Mouse (Mus musculus): ENCODE measurements around the gene Sergef. TPM values are rescaled to one million over a fixed set of nuclear protein-coding genes. Genes with fewer than 3 reads are reported as not detected.
A peak's percentile ranks its signal among the peaks of the same experiment; 100 is the strongest.

Gene Sergef
- polyA plus RNA-seq, 1 experiment from 2014 or later = 12.3 TPM

- H3K9ac ChIP-seq (ENCODE audit: low read depth, low read length) = no peak overlapping the region
- 0 out of 2 replicates have a peak, but pooled peaks cover 5% of the 10 kb centered on the region for H3K4me1 ChIP-seq (ENCODE audit: control insufficient read depth, insufficient read depth, low read length)
- H3K4me2 ChIP-seq (ENCODE audit: low read depth, low read length) = no peak overlapping the region
- H3K9me3 ChIP-seq (ENCODE audit: control insufficient read depth, low read length) = no peaks in the 10 kb centered on the region
- no peaks in the 10 kb centered on the region for H3K27me3 ChIP-seq (replicated peaks; ENCODE audit: control insufficient read depth, insufficient read depth, low read length)
- DNase-seq (ENCODE audit: low spot score) (peak; percentile 10), ATAC-seq (ENCODE audit: low read depth) (no peak)
- no peak overlapping the region for H3K27ac ChIP-seq (replicated peaks; ENCODE audit: low read depth, low read length)
- no peak overlapping the region for H3K4me3 ChIP-seq (ENCODE audit: low read depth, low read length)
- H3K36me3 ChIP-seq (ENCODE audit: control insufficient read depth, insufficient read depth, low read length) = no peaks in the 10 kb centered on the region
- 51% methylated on average over 16 of the region's 20 CpGs for WGBS
Observed at GRCm38 (mm10) chr7:46551935-46552752, 87.5 kb downstream of the Sergef start.

DNA sequence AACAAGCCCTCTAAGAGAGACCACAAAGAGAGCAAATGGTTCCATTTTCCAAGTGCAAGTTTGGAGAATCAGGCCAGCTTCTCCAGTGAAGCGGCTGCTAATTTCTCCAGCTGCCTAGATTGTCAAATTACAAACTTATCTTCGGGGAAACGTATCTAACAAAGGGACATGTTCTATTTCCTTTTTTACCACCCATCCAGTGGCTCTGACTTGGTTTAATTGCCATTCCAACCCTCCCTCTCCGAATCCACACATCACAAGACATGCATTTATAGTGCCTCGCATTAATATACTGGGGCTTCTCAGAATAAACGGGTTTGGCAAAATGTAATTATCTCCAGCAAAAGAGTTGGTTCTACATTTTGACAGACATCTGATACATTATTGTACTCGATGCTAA, 88.4 kb downstream of the Sergef start:
- ATAC-seq (ENCODE audit: low read depth) (no peak), DNase-seq (ENCODE audit: low spot score) (no peak)
- H3K4me2 ChIP-seq (ENCODE audit: low read depth, low read length) = no peak overlapping the region
- no peak overlapping the region for H3K9ac ChIP-seq (ENCODE audit: low read depth, low read length)
- no peaks in the 10 kb centered on the region for H3K36me3 ChIP-seq (ENCODE audit: control insufficient read depth, insufficient read depth, low read length)
- 0 out of 2 replicates have a peak, but pooled peaks cover 5% of the 10 kb centered on the region for H3K4me1 ChIP-seq (ENCODE audit: control insufficient read depth, insufficient read depth, low read length)
- WGBS = 81% methylated on average over 7 of the region's 7 CpGs
- no peaks in the 10 kb centered on the region for H3K9me3 ChIP-seq (ENCODE audit: control insufficient read depth, low read length)
- H3K4me3 ChIP-seq (ENCODE audit: low read depth, low read length) = no peak overlapping the region
- H3K27ac ChIP-seq (replicated peaks; ENCODE audit: low read depth, low read length) = no peak overlapping the region
- H3K27me3 ChIP-seq (replicated peaks; ENCODE audit: control insufficient read depth, insufficient read depth, low read length) = no peaks in the 10 kb centered on the region

- 72% methylated on average over 3 of the region's 3 CpGs for WGBS
- H3K4me1 ChIP-seq (ENCODE audit: control insufficient read depth, insufficient read depth, low read length) = 0 out of 2 replicates have a peak, but pooled peaks cover 5% of the 10 kb centered on the region
Observed at GRCm38 (mm10) chr7:46548124-46548523, 91.5 kb downstream of the Sergef start.

GRCm38 (mm10) chr7:46547642-46548041, 92.0 kb downstream of the Sergef start:
- H3K9ac ChIP-seq (ENCODE audit: low read depth, low read length) = no peak overlapping the region
- H3K27me3 ChIP-seq (replicated peaks; ENCODE audit: control insufficient read depth, insufficient read depth, low read length) = no peaks in the 10 kb centered on the region
- DNase-seq (ENCODE audit: low spot score) (no peak), ATAC-seq (ENCODE audit: low read depth) (no peak)
- H3K4me3 ChIP-seq (ENCODE audit: low read depth, low read length) = no peak overlapping the region
- no peak overlapping the region for H3K27ac ChIP-seq (replicated peaks; ENCODE audit: low read depth, low read length)
- no peak overlapping the region for H3K4me2 ChIP-seq (ENCODE audit: low read depth, low read length)
- H3K4me1 ChIP-seq (ENCODE audit: control insufficient read depth, insufficient read depth, low read length) = 0 out of 2 replicates have a peak, but pooled peaks cover 5% of the 10 kb centered on the region
- WGBS = 82% methylated on average over 3 of the region's 3 CpGs
- no peaks in the 10 kb centered on the region for H3K36me3 ChIP-seq (ENCODE audit: control insufficient read depth, insufficient read depth, low read length)
- H3K9me3 ChIP-seq (ENCODE audit: control insufficient read depth, low read length) = no peaks in the 10 kb centered on the region

More at GRCm38 (mm10) chr7:46548124-46548523, 91.5 kb downstream of the Sergef start:
- H3K4me3 ChIP-seq (ENCODE audit: low read depth, low read length) = no peak overlapping the region
- H3K36me3 ChIP-seq (ENCODE audit: control insufficient read depth, insufficient read depth, low read length) = no peaks in the 10 kb centered on the region
- no peak for ATAC-seq (ENCODE audit: low read depth)
- no peaks in the 10 kb centered on the region for H3K9me3 ChIP-seq (ENCODE audit: control insufficient read depth, low read length)
- no peak for DNase-seq (ENCODE audit: low spot score)
- no peak overlapping the region for H3K4me2 ChIP-seq (ENCODE audit: low read depth, low read length)
- no peaks in the 10 kb centered on the region for H3K27me3 ChIP-seq (replicated peaks; ENCODE audit: control insufficient read depth, insufficient read depth, low read length)
- no peak overlapping the region for H3K27ac ChIP-seq (replicated peaks; ENCODE audit: low read depth, low read length)
- no peak overlapping the region for H3K9ac ChIP-seq (ENCODE audit: low read depth, low read length)

- no peaks in the 10 kb centered on the region for H3K9me3 ChIP-seq (ENCODE audit: control insufficient read depth, low read length)
- 50% methylated on average over 4 of the region's 4 CpGs for whole genome bisulfite sequencing
- H3K36me3 ChIP-seq (ENCODE audit: control insufficient read depth, insufficient read depth, low read length) = no peaks in the 10 kb centered on the region
- no peak overlapping the region for H3K9ac ChIP-seq (ENCODE audit: low read depth, low read length)
- no peaks in the 10 kb centered on the region for H3K4me1 ChIP-seq (ENCODE audit: control insufficient read depth, insufficient read depth, low read length)
- no peak overlapping the region for H3K4me3 ChIP-seq (ENCODE audit: low read depth, low read length)
- ATAC-seq (ENCODE audit: low read depth) (no peak), DNase-seq (ENCODE audit: low spot score) (no peak)
- H3K27me3 ChIP-seq (replicated peaks; ENCODE audit: control insufficient read depth, insufficient read depth, low read length) = no peaks in the 10 kb centered on the region
- H3K4me2 ChIP-seq (ENCODE audit: low read depth, low read length) = no peak overlapping the region
- no peak overlapping the region for H3K27ac ChIP-seq (replicated peaks; ENCODE audit: low read depth, low read length)
Observed at GRCm38 (mm10) chr7:46546539-46546938, 93.1 kb downstream of the Sergef start.

GRCm38 (mm10) chr7:46544195-46544641, 95.4 kb downstream of the Sergef start:
- 71% methylated on average over 12 of the region's 12 CpGs for WGBS
- no peak overlapping the region for H3K4me2 ChIP-seq (ENCODE audit: low read depth, low read length)
- H3K9me3 ChIP-seq (ENCODE audit: control insufficient read depth, low read length) = no peaks in the 10 kb centered on the region
- H3K27me3 ChIP-seq (replicated peaks; ENCODE audit: control insufficient read depth, insufficient read depth, low read length) = no peaks in the 10 kb centered on the region
- DNase-seq (ENCODE audit: low spot score) (peak; percentile 64), ATAC-seq (ENCODE audit: low read depth) (peak; percentile 89; the same call in 1 of the 2 replicates)
- H3K27ac ChIP-seq (replicated peaks; ENCODE audit: low read depth, low read length) = no peak overlapping the region
- no peak overlapping the region for H3K4me3 ChIP-seq (ENCODE audit: low read depth, low read length)
- no peak overlapping the region for H3K9ac ChIP-seq (ENCODE audit: low read depth, low read length)
- H3K4me1 ChIP-seq (ENCODE audit: control insufficient read depth, insufficient read depth, low read length) = no peaks in the 10 kb centered on the region
- no peaks in the 10 kb centered on the region for H3K36me3 ChIP-seq (ENCODE audit: control insufficient read depth, insufficient read depth, low read length)

DNA sequence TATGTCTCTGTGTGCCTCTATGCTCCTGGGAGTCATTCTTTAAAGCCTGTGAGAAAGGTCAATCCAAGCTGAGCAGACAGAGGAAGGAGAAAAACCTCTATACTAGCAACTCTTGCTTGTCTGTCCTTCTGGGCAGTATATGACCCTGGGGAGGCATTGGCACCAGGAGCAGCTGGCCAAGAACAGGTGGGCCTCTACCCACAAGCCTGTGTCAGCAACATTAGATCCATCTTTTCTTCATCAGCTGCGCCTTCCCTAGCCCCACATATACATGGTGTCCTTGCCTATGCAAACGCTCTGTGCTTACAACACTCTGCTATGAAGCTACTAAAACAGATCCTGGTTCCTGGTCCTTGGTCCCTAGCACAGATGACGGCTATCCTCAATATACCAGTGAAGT, 97.5 kb downstream of the Sergef start:
- WGBS = 90% methylated on average over 3 of the region's 3 CpGs
- no peak for ATAC-seq (ENCODE audit: low read depth)
- Histone ChIP-seq H3K36me3 (ENCODE audit: control insufficient read depth, insufficient read depth, low read length) (no peaks in the 10 kb centered on the region), H3K9me3 (ENCODE audit: control insufficient read depth, low read length) (no peaks in the 10 kb centered on the region), H3K27me3 (replicated peaks; ENCODE audit: control insufficient read depth, insufficient read depth, low read length) (no peaks in the 10 kb centered on the region), H3K4me3 (ENCODE audit: low read depth, low read length) (no peak overlapping the region), H3K9ac (ENCODE audit: low read depth, low read length) (no peak overlapping the region), H3K4me2 (ENCODE audit: low read depth, low read length) (no peak overlapping the region), H3K4me1 (ENCODE audit: control insufficient read depth, insufficient read depth, low read length) (no peaks in the 10 kb centered on the region), H3K27ac (replicated peaks; ENCODE audit: low read depth, low read length) (no peak overlapping the region)
- no peak for DNase-seq (ENCODE audit: low spot score)

GRCm38 (mm10) chr7:46540616-46541015, 99.0 kb downstream of the Sergef start:
- no peak overlapping the region for H3K9ac ChIP-seq (ENCODE audit: low read depth, low read length)
- H3K4me2 ChIP-seq (ENCODE audit: low read depth, low read length) = no peak overlapping the region
- WGBS = 56% methylated on average over 1 of the region's 1 CpGs
- H3K36me3 ChIP-seq (ENCODE audit: control insufficient read depth, insufficient read depth, low read length) = no peaks in the 10 kb centered on the region
- H3K4me1 ChIP-seq (ENCODE audit: control insufficient read depth, insufficient read depth, low read length) = no peaks in the 10 kb centered on the region
- H3K4me3 ChIP-seq (ENCODE audit: low read depth, low read length) = no peak overlapping the region
- H3K9me3 ChIP-seq (ENCODE audit: control insufficient read depth, low read length) = no peaks in the 10 kb centered on the region
- no peaks in the 10 kb centered on the region for H3K27me3 ChIP-seq (replicated peaks; ENCODE audit: control insufficient read depth, insufficient read depth, low read length)
- no peak overlapping the region for H3K27ac ChIP-seq (replicated peaks; ENCODE audit: low read depth, low read length)
- no peak for DNase-seq (ENCODE audit: low spot score)
- ATAC-seq (ENCODE audit: low read depth) = no peak

Measured in embryonic facial prominence, embryonic 14.5 days (tissue).